Mouse (Mus musculus) MEL (cell line): ENCODE results near the gene Tipin.

ENCODE experiments used
- CTCF ChIP-seq, 3 experiments: IDR thresholded peaks in 2 of 3; conservative IDR thresholded peaks in 1 of 3; 2 replicates each; pipeline ENCODE4 v1.5.1; 2011 to 2012; ENCODE audit warnings: low read length in 3 of 3, low read depth in 2 of 3, mild to moderate bottlenecking in 2 of 3, improper control_type of control experiment in 1 of 3, inconsistent platforms in 1 of 3, mixed read lengths in 1 of 3, moderate library complexity in 1 of 3; ENCODE audit not compliant: control insufficient read depth in 1 of 3, insufficient read depth in 1 of 3, poor library complexity in 1 of 3, severe bottlenecking in 1 of 3
- E2F4 ChIP-seq: IDR thresholded peaks from 2 replicates; pipeline ENCODE4 v1.6.1; 2011; ENCODE audit warnings: low read depth, low read length, improper control_type of control experiment, borderline replicate concordance
- EP300 ChIP-seq, 2 experiments: IDR thresholded peaks; 2 replicates each; pipeline ENCODE4 v1.6.1; 2011; ENCODE audit warnings: improper control_type of control experiment in 2 of 2, low read length in 2 of 2, low read depth in 1 of 2, mild to moderate bottlenecking in 1 of 2
- GATA1 ChIP-seq: IDR thresholded peaks from 2 replicates; pipeline ENCODE4 v1.6.1; 2011; ENCODE audit warnings: low read depth, low read length, improper control_type of control experiment
- MAFK ChIP-seq: IDR thresholded peaks from 2 replicates; pipeline ENCODE4 v1.6.1; 2011; ENCODE audit warnings: low read depth, mild to moderate bottlenecking, low read length, improper control_type of control experiment, borderline replicate concordance
- MEF2A ChIP-seq: IDR thresholded peaks from 2 replicates; pipeline ENCODE4 v1.6.1; 2014; ENCODE audit warnings: low read depth, mild to moderate bottlenecking, inconsistent platforms, low read length, improper control_type of control experiment; ENCODE audit not compliant: poor library complexity, insufficient replicate concordance, severe bottlenecking; ENCODE audit errors: extremely low read depth
- POLR2A ChIP-seq, 2 experiments: IDR thresholded peaks; 2 replicates each; pipeline ENCODE4 v1.6.1; 2011 to 2012; ENCODE audit warnings: low read length in 2 of 2, mild to moderate bottlenecking in 2 of 2, control low read depth in 1 of 2, improper control_type of control experiment in 1 of 2, low read depth in 1 of 2, moderate library complexity in 1 of 2; ENCODE audit not compliant: control insufficient read depth in 1 of 2, insufficient read depth in 1 of 2, poor library complexity in 1 of 2
- RCOR1 ChIP-seq: IDR thresholded peaks from 2 replicates; pipeline ENCODE4 v1.6.1; 2012; ENCODE audit warnings: low read depth, mild to moderate bottlenecking, inconsistent platforms, low read length, improper control_type of control experiment
- SMC3 ChIP-seq: IDR thresholded peaks from 2 replicates; pipeline ENCODE4 v1.6.1; 2011; ENCODE audit warnings: low read depth, low read length, improper control_type of control experiment
- TAL1 ChIP-seq: IDR thresholded peaks from 2 replicates; pipeline ENCODE4 v1.6.1; 2012; ENCODE audit warnings: mild to moderate bottlenecking, inconsistent platforms, low read length, moderate library complexity, mixed read lengths
- TBP ChIP-seq: IDR thresholded peaks from 2 replicates; pipeline ENCODE4 v1.8.0; 2011; ENCODE audit warnings: low read depth, low read length, improper control_type of control experiment
- TCF12 ChIP-seq: IDR thresholded peaks from 2 replicates; pipeline ENCODE4 v1.6.1; 2014; ENCODE audit warnings: low read depth, mild to moderate bottlenecking, inconsistent platforms, low read length, improper control_type of control experiment, moderate library complexity
- ZC3H11A ChIP-seq: IDR thresholded peaks from 2 replicates; pipeline ENCODE4 v1.6.1; 2012; ENCODE audit warnings: low read depth, mild to moderate bottlenecking, inconsistent platforms, low read length, improper control_type of control experiment
- ZMIZ1 ChIP-seq: IDR thresholded peaks from 2 replicates; pipeline ENCODE4 v1.6.1; 2012; ENCODE audit warnings: low read depth, mild to moderate bottlenecking, inconsistent platforms, low read length, improper control_type of control experiment, moderate library complexity

DNA sequence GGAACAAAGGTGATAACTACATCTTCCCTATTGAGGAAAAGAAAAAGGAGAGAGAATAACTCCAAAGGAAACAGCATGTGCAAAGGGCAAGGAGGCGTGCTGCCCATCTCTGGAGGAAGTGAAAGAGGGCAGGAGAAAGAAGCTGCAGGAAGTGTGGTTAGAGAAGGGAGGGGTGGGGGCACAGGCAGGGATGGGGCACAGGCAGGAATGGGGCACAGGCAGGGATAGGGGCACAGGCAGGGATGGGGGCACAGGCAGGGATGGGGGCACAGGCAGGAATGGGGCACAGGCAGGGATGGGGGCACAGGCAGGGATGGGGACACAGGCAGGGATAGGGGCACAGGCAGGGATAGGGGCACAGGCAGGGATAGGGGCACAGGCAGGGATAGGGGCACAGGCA, 32.0 kb upstream of the Tipin start:
- TF ChIP-seq E2F4 = no peak
- TF ChIP-seq SMC3 = no peak
- TF ChIP-seq MEF2A = no peak
- TF ChIP-seq CTCF (IDR thresholded peaks at IDR 0.05 in 2 of 3, conservative IDR thresholded peaks at IDR 0.05 in 1 of 3; ENCODE audit: control insufficient read depth in 1 of 3, insufficient read depth in 1 of 3, low read depth in 2 of 3, low read length in 3 of 3, poor library complexity in 1 of 3, severe bottlenecking in 1 of 3) = no peak
- no peak for TF ChIP-seq EP300 (IDR thresholded peaks at IDR 0.05; ENCODE audit: low read depth in 1 of 2, low read length in 2 of 2)
- TF ChIP-seq POLR2A (IDR thresholded peaks at IDR 0.05; ENCODE audit: control insufficient read depth in 1 of 2, insufficient read depth in 1 of 2, low read depth in 1 of 2, low read length in 2 of 2, poor library complexity in 1 of 2) = no peak
- TF ChIP-seq TCF12 = no peak
- no peak for TF ChIP-seq GATA1
- TF ChIP-seq ZC3H11A = no peak
- no peak for TF ChIP-seq TAL1
- no peak for TF ChIP-seq MAFK
- TF ChIP-seq RCOR1 = no peak
- no peak for TF ChIP-seq ZMIZ1
- TF ChIP-seq TBP = no peak
